Mouse (Mus musculus) frontal cortex, adult (tissue): ENCODE measurements at regions not wholly inside any gene's neighbourhood (a gene's known extent, or its start where the extent isn't known, plus 50 kb on each side); places are given as distances from the start of the nearest gene placed in this dataset.
A peak's percentile ranks its signal among the peaks of the same experiment; 100 is the strongest.

Source experiments
- ATAC-seq: cut with Nextera tagmentation; 2 replicates; pipeline ENCODE4 v1.9.2; 2017; ENCODE audit warnings: mild to moderate bottlenecking, moderate library complexity, mixed read lengths; ENCODE audit not compliant: low TSS enrichment

GRCm38 (mm10) chr15:38608207-38608870, 1183.0 kb downstream of the 4930447A16Rik start:
- peak; percentile 91 for ATAC-seq

- no peak for ATAC-seq
Observed at GRCm38 (mm10) chr15:38609522-38609921, 1184.2 kb downstream of the 4930447A16Rik start.
